Mouse (Mus musculus): ENCODE results near the gene Agt.

Gene Agt

GRCm38 (mm10) chr8:124569593-124569992, at the start of gene Agt:
TSS of gene Agt (minus strand) at chr8:124569706.
- ATAC-seq (ENCODE audit: low TSS enrichment): peak; percentile 79

GRCm38 (mm10) chr8:124618252-124618651, 48.7 kb upstream of the Agt start:
- ATAC-seq (ENCODE audit: low TSS enrichment): no peak

DNA sequence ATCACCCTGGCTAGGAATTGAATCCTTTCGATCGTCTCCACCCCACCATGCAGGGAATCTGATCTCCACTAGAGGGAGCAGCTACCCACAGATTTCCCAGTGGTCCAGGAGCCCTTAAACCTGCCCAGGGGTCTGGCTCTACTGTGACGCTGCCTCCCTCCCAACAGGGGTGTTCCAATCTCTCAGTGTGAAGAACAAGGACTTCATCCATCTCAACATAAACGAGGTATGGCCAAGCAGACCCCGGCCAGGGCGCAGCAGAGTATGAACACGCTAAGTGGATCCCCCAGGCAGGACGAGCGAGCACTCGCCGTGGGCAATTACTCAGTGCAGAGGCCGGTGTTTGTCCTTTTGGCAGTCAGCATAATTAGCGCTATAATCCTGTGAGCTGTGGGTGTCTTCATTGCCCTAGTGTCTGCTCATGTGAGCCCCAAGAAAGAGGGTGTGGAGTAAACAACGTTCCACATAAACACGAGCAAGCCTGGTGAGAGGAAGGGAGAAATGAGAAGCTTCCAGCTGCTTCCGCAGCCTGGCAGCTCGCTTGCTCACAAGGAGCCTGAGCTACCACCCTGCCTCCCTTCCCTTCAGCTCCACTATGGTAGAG, 47.9 kb upstream of the Agt start:
- peak; percentile 80 for ATAC-seq (ENCODE audit: low TSS enrichment)

- no peak for ATAC-seq (ENCODE audit: low TSS enrichment)
These were observed 44.8 kb upstream of the Agt start for GRCm38 (mm10) chr8:124614325-124614724.

GRCm38 (mm10) chr8:124608972-124609353, 39.5 kb upstream of the Agt start:
- no peak for ATAC-seq (ENCODE audit: low TSS enrichment)

GRCm38 (mm10) chr8:124608239-124608971, 38.9 kb upstream of the Agt start:
- ATAC-seq (ENCODE audit: low TSS enrichment): peak; percentile 79

DNA sequence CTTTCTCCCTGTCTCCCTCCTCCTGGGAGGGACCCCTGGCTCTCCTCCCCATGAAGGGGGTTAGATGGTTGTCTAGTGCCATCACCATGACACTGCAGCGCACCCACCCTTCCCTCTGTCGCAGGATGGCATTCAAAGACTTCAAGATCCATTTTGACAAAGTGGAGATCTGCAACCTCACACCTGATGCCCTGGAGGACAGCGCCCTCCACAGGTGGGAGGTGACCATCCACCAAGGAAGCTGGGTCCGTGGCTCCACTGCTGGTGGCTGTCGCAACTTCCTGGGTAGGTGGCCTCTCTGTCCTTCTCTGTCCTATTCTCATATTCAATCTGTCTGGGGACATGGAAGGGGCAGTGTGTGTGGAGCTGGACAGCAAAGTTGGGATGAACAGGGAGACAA, 34.6 kb upstream of the Agt start:
- no peak for ATAC-seq (ENCODE audit: low TSS enrichment)

DNA sequence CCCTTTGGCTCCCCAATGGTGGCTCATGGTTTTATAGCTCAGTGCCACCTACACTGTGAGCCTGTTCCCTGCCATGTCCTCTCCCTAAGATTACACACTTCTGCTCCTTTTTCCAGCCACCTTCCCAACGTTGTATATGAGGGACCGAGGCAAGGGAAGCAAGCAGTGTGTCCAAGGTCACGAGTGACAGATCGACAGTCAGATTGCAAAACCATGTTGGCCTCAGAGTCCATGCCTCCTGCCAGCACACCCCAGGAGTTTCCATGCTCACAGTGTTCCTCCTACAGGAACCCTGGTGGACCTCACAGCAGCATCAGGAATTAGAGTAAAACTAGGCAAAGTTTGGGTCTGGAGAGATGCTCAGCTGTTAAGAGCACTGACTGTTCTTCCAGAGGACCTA, 19.9 kb upstream of the Agt start:
- no peak for ATAC-seq (ENCODE audit: low TSS enrichment)

- ATAC-seq (ENCODE audit: low TSS enrichment): no peak
These were observed 17.1 kb upstream of the Agt start for GRCm38 (mm10) chr8:124586556-124586955.

GRCm38 (mm10) chr8:124585718-124586425, 16.4 kb upstream of the Agt start:
- no peak; the same call in 1 of the 2 replicates for ATAC-seq (ENCODE audit: low TSS enrichment)

DNA sequence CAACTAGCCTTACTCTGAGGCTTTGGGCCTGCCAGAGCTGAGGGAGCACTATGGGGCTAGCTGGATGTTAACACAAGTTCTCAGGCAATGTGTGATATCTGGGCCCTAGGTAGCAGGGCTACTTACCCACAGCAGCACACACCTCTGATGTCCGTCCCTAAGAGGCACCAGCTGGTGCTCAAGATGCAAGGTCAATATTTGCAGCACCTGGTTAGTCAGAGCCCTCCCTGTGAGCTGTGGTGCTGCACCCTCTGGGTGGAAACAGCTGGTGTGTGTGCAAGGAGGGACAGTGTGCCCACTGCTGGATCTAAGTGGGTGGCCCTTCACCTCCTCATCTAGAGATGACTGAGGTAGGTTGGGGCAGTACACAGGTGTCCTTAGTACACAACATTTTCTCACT, 7.2 kb upstream of the Agt start:
- no peak for ATAC-seq (ENCODE audit: low TSS enrichment)

DNA sequence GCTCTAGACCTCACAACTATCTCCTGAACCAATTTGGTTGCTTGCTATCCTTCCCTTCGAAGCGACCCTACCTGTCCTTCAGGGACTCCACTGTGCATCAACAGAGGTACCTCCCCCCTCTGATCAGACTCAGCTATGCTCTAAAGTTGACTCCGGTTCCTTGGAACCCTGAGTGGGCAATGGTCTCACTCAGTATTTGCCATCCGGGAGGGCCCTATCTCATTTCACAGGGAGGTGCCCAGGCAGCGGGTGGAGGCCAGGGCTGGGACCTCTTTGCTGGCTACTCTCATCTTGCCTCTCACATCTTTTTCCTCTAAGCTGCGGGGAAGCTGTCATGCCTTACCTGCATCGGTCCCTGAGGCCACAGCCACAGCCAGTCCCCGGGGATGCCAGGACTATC, 6.3 kb upstream of the Agt start, which contains the start of gene Capn9:
Gene Capn9, plus strand, starts transcription at position 301 of the 400 bp plus-strand sequence.
- no peak for ATAC-seq (ENCODE audit: low TSS enrichment)

DNA sequence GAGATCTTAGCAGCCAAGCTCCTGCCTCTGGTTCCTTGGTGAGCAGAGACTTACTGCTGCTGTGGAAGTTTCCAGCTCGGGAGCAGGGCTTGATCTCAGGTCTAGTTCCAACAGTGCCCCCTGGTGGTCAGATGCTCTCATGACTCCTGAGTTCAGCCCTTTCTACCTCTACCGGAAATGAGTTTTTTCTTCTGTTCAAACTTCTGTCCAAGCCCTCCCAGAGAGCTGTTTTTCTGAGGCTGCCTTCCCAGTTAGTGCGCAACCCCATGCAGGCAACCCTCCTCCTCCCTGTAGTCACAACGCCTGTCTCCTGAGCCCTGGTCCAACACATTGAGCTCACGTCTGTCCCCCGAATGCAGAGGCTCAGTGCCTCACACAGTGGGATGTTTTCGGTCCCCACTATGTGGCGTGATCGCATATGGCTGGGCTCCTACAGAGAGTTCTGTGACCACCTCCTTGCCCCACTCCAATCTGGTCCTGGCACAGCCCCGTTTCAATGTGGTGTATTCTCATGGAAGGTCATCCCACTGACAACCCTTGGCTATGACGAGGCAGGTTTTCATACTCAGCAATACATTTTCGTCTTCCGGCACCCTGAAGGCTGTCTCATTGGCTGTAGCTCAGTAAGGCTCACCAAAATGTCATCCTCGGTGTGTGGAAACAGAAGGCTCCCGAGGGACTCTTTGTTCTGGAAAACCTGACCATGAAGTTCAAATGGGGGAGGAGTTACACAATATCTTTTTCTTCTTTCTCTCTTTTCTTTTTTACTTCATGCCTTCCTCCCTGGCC, 4.2 kb upstream of the Agt start:
- ATAC-seq (ENCODE audit: low TSS enrichment): peak; percentile 76

- no peak for ATAC-seq (ENCODE audit: low TSS enrichment)
These were observed 2.9 kb upstream of the Agt start for GRCm38 (mm10) chr8:124572430-124572775.

GRCm38 (mm10) chr8:124571732-124572429, 2.4 kb upstream of the Agt start:
- ATAC-seq (ENCODE audit: low TSS enrichment): no peak

DNA sequence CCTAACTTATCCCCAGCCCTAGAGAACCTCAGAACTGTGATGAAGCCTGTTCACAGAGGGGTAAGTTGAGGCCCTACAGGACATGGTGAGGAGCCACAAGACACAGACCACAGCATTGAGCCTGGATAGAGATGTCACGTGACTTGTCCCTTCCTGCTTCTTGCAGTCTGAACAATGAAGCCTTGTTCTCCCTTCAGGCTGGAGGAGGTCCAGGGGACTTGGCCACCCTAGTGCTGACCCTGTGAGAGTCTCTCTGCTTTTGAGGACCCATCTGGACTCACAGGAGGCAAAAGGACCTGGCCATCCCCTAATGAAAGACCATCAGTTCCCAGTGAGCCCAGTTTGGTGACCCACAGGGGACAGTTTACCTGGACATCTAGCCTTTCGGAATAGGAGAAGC, 406 bp downstream of the Agt start:
- peak; percentile 2; the same call in 1 of the 2 replicates for ATAC-seq (ENCODE audit: low TSS enrichment)

GRCm38 (mm10) chr8:124567584-124567983, 1.9 kb downstream of the Agt start:
- no peak for ATAC-seq (ENCODE audit: low TSS enrichment)

DNA sequence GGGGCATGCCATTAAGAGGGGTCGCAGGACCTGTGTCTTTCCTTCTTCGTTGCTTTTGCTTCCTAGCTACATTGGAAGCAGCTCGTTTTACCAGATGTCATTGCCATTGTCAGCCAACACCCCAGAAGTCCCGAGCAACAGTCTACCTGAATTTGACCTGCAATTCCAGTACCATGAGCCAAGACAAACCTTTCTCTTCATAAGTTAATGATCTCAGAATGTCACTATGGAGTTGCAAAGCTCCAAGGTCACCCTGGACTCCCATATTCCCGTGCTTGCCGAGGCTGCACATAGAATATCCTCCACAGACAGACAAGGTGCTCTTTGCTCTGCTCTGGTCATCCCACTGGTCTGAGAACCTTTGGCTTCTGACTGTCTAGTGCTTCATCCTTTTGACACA, 2.4 kb downstream of the Agt start:
- no peak for ATAC-seq (ENCODE audit: low TSS enrichment)

GRCm38 (mm10) chr8:124557476-124557875, 12.0 kb downstream of the Agt start:
- peak; percentile 13; the same call in 1 of the 2 replicates for ATAC-seq (ENCODE audit: low TSS enrichment)

GRCm38 (mm10) chr8:124556658-124557057, 12.8 kb downstream of the Agt start:
- peak; percentile 72 for ATAC-seq (ENCODE audit: low TSS enrichment)

GRCm38 (mm10) chr8:124556164-124556563, 13.3 kb downstream of the Agt start:
- ATAC-seq (ENCODE audit: low TSS enrichment): no peak
